Mouse (Mus musculus) ovary, postnatal 14 days (tissue): ENCODE measurements around the gene Ksr1.

ENCODE experiments used
- DNase-seq: peaks from one replicate; pipeline ENCODE4 v3.0.0; 2022; ENCODE audit warnings: low spot score

Ksr1 gene

GRCm38 (mm10) chr11:79145283-79146265, 633 bp downstream of the Ksr1 start:
- DNase-seq, result no peak

GRCm38 (mm10) chr11:79144741-79145140, 1.5 kb downstream of the Ksr1 start:
- no peak for DNase-seq

GRCm38 (mm10) chr11:79144043-79144591, 2.1 kb downstream of the Ksr1 start:
- no peak for DNase-seq

GRCm38 (mm10) chr11:79143322-79143721, 2.9 kb downstream of the Ksr1 start:
- DNase-seq, result no peak

GRCm38 (mm10) chr11:79142381-79142780, 3.8 kb downstream of the Ksr1 start:
- no peak for DNase-seq

- DNase-seq, result no peak
Observed at GRCm38 (mm10) chr11:79141235-79142109, 4.7 kb downstream of the Ksr1 start.

GRCm38 (mm10) chr11:79140511-79140888, 5.7 kb downstream of the Ksr1 start:
- DNase-seq, result no peak

- no peak for DNase-seq
Observed at GRCm38 (mm10) chr11:79139878-79140510, 6.2 kb downstream of the Ksr1 start.

GRCm38 (mm10) chr11:79138621-79139020, 7.6 kb downstream of the Ksr1 start:
- DNase-seq, result no peak

GRCm38 (mm10) chr11:79137245-79137644, 9.0 kb downstream of the Ksr1 start:
- DNase-seq, result no peak

GRCm38 (mm10) chr11:79135685-79136360, 10.4 kb downstream of the Ksr1 start:
- DNase-seq, result no peak

GRCm38 (mm10) chr11:79135105-79135503, 11.1 kb downstream of the Ksr1 start:
- DNase-seq, result no peak

- no peak for DNase-seq
Observed at GRCm38 (mm10) chr11:79134416-79135104, 11.6 kb downstream of the Ksr1 start.

GRCm38 (mm10) chr11:79133961-79134360, 12.2 kb downstream of the Ksr1 start:
- DNase-seq, result no peak

GRCm38 (mm10) chr11:79133051-79133450, 13.2 kb downstream of the Ksr1 start:
- DNase-seq, result no peak

GRCm38 (mm10) chr11:79131949-79132411, 14.2 kb downstream of the Ksr1 start:
- no peak for DNase-seq

GRCm38 (mm10) chr11:79129388-79130356, 16.5 kb downstream of the Ksr1 start:
- DNase-seq, result no peak

- no peak for DNase-seq
Observed at GRCm38 (mm10) chr11:79128233-79128632, 18.0 kb downstream of the Ksr1 start.

GRCm38 (mm10) chr11:79126963-79127362, 19.2 kb downstream of the Ksr1 start:
- DNase-seq, result no peak
